8 mouse cellular contexts compared by ENCODE assay signal in the genomic region with DNA sequence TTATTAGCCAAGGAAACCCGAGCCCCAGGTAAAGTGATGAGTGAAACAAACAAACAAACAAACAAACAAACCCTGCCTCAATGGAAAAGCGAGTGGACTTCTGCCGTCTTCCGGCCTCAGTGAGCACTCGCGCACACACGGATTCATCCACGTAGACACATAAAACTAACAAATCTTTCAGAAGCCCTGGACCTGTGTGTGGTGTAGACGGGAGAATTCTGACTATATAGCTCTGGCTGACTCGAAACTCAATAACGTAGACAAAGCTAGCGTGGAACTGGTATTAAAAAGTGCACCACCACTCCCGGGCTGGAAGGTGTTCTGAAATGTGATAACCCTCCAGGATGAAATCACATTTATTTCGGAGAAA. TPM values are rescaled to one million over a fixed set of nuclear protein-coding genes. Genes with fewer than 3 reads are reported as not detected.
DNase-seq lines count a peak whose midpoint lies in the region; ATAC-seq and TF ChIP-seq lines count a peak whose summit lies in the region.

No protein-coding gene starts in this region.

- in situ Hi-C loops in ES-E14 (cut with MboI; ENCODE audit: low sequenced_read_pairs in 2 of 2, unreplicated experiment in 2 of 2): no loop called here

- under 1% methylated on average over 14 of the region's 14 CpGs for WGBS in heart, embryonic 14.5 days
- WGBS in limb, embryonic 12.5 days: under 1% methylated on average over 14 of the region's 14 CpGs
- under 1% methylated on average over 14 of the region's 14 CpGs for WGBS in neural tube, embryonic 13.5 days

- H3K9ac ChIP-seq in heart, embryonic 14.5 days (ENCODE audit: low read length): peak overlapping the region; percentile 88
- peak overlapping the region; percentile 76 for H3K9ac ChIP-seq in ES-E14 (ENCODE audit: insufficient read depth, low read depth, low read length, poor library complexity, severe bottlenecking)
- peak overlapping the region; percentile 71 for H3K9ac ChIP-seq in limb, embryonic 12.5 days (replicated peaks)
- H3K9ac ChIP-seq in neural tube, embryonic 13.5 days: peak overlapping the region; percentile 81

- 0 out of 2 replicates have a peak, but pooled peaks have one; percentile 32 for ATAC-seq in heart, embryonic 14.5 days (ENCODE audit: insufficient number of reproducible peaks, insufficient read depth, low FRiP score, low read depth)
- peak; percentile 44 for ATAC-seq in erythroid progenitor cell, adult 5-6 weeks (replicated peaks; ENCODE audit: low FRiP score, poor library complexity, severe bottlenecking)
- peak; percentile 69 for ATAC-seq in limb, embryonic 12.5 days (ENCODE audit: insufficient number of reproducible peaks, insufficient read depth, low FRiP score, low TSS enrichment, low read depth)
- peak; percentile 68 for ATAC-seq in neural tube, embryonic 13.5 days (ENCODE audit: low read depth)

- 0 out of 2 replicates have a peak, but pooled peaks cover 3% of the 10 kb centered on the region for H3K9me3 ChIP-seq in heart, embryonic 14.5 days (ENCODE audit: control insufficient read depth, low read length)
- no peaks in the 10 kb centered on the region for H3K9me3 ChIP-seq in ES-E14 (ENCODE audit: control insufficient read depth, insufficient read depth, low read depth, low read length)
- no peaks in the 10 kb centered on the region for H3K9me3 ChIP-seq in limb, embryonic 12.5 days
- no peaks in the 10 kb centered on the region for H3K9me3 ChIP-seq in neural tube, embryonic 13.5 days

- H3K4me1 ChIP-seq in heart, embryonic 14.5 days (ENCODE audit: control insufficient read depth in 2 of 2, insufficient read depth in 2 of 2, low read length in 2 of 2): peaks cover 7 to 12% of the 10 kb centered on the region in 2 experiments
- H3K4me1 ChIP-seq in ES-E14 (ENCODE audit: control insufficient read depth in 2 of 2, insufficient read depth in 2 of 2, low read length in 2 of 2, poor library complexity in 1 of 2): no peaks in the 10 kb centered on the region
- peaks cover 11% of the 10 kb centered on the region for H3K4me1 ChIP-seq in limb, embryonic 12.5 days (replicated peaks)
- H3K4me1 ChIP-seq in neural tube, embryonic 13.5 days (replicated peaks): peaks cover 18% of the 10 kb centered on the region

- intact Hi-C loops in heart, postnatal 25 days (cut with DNase I): no loop called here

- no peak for DNase-seq in heart, postnatal 25 days (ENCODE audit: low spot score)
- no peak for DNase-seq in ES-E14 (ENCODE audit: low read depth, low spot score)
- DNase-seq in right cerebral cortex, adult 2 months (ENCODE audit: low spot score in 2 of 2): no peak
- DNase-seq in spleen, adult 18-20 months: no peak

- peak overlapping the region; percentile 93 for H3K4me2 ChIP-seq in heart, embryonic 14.5 days (ENCODE audit: low read length)
- peak overlapping the region; percentile 76 for H3K4me2 ChIP-seq in limb, embryonic 12.5 days
- H3K4me2 ChIP-seq in neural tube, embryonic 13.5 days: peak overlapping the region; percentile 84

- H3K27ac ChIP-seq in heart, embryonic 14.5 days (replicated peaks in 1 of 2; ENCODE audit: control insufficient read depth in 1 of 2, insufficient read depth in 1 of 2, low read depth in 2 of 2, low read length in 2 of 2): peak overlapping the region; percentile 79 to 84
- 0 out of 2 replicates have a peak overlapping the region, but pooled peaks have one; percentile 27 for H3K27ac ChIP-seq in ES-E14 (ENCODE audit: insufficient read depth, low read depth, low read length, poor library complexity, severe bottlenecking)
- peak overlapping the region; percentile 62; the same call in 1 of the 2 replicates for H3K27ac ChIP-seq in limb, embryonic 12.5 days
- peak overlapping the region; percentile 39; the same call in 1 of the 2 replicates for H3K27ac ChIP-seq in neural tube, embryonic 13.5 days (replicated peaks)

- no peaks in the 10 kb centered on the region for H3K36me3 ChIP-seq in heart, embryonic 14.5 days (ENCODE audit: control insufficient read depth, insufficient read depth, low read length)
- no peaks in the 10 kb centered on the region for H3K36me3 ChIP-seq in ES-E14 (ENCODE audit: control insufficient read depth, insufficient read depth, low read length, poor library complexity, severe bottlenecking)
- H3K36me3 ChIP-seq in limb, embryonic 12.5 days: no peaks in the 10 kb centered on the region
- no peaks in the 10 kb centered on the region for H3K36me3 ChIP-seq in neural tube, embryonic 13.5 days

- peak overlapping the region; percentile 79 to 88 for H3K4me3 ChIP-seq in heart, embryonic 14.5 days (ENCODE audit: control insufficient read depth in 1 of 2, insufficient read depth in 1 of 2, low read depth in 1 of 2, low read length in 2 of 2)
- H3K4me3 ChIP-seq in ES-E14 (ENCODE audit: insufficient read depth in 1 of 2, low read depth in 1 of 2, low read length in 2 of 2, poor library complexity in 1 of 2, severe bottlenecking in 1 of 2): peak overlapping the region; percentile 91 to 93
- peak overlapping the region; percentile 77 for H3K4me3 ChIP-seq in limb, embryonic 12.5 days (replicated peaks)
- peak overlapping the region; percentile 84 for H3K4me3 ChIP-seq in neural tube, embryonic 13.5 days

- no peaks in the 10 kb centered on the region for H3K27me3 ChIP-seq in heart, embryonic 14.5 days (ENCODE audit: control insufficient read depth, insufficient read depth, low read length)
- H3K27me3 ChIP-seq in limb, embryonic 12.5 days: no peaks in the 10 kb centered on the region
- H3K27me3 ChIP-seq in neural tube, embryonic 13.5 days: no peaks in the 10 kb centered on the region

TF ChIP-seq in ES-E14, 5 proteins besides CTCF, POLR2A, EP300 and RAD21:
- TF ChIP-seq ZC3H11A (IDR thresholded peaks at IDR 0.05; ENCODE audit: borderline replicate concordance, low read depth, low read length) (no peak), MAFK (IDR thresholded peaks at IDR 0.05; ENCODE audit: insufficient read depth, low read depth, low read length) (no peak), ZNF384 (IDR thresholded peaks at IDR 0.05; ENCODE audit: low read depth, low read length) (no peak), HCFC1 (IDR thresholded peaks at IDR 0.05; ENCODE audit: borderline replicate concordance, insufficient read depth, low read length) (no peak)
TF ChIP-seq in ES-E14: peak in this region for 0.

RNA-seq across cellular contexts. Expression of gene Zfp472, which starts 0.4 kb away (rescaled TPM):
- polyA plus RNA-seq in heart, embryonic 14.5 days (2014; fragmentation: Nextera tagmentation; extraction: Ambion mirVana): 5.0 and 5.4 TPM in 2 replicates
- 1 to 10 TPM; 2.4 to 3.0 TPM for total RNA-seq in heart, postnatal 25 days (2021)
- total RNA-seq in ES-E14 (2012; rRNA removed): 7.0 and 9.0 TPM in 2 replicates
- 5.9 and 13.3 TPM in 2 replicates for total RNA-seq in erythroid progenitor cell, adult 5-6 weeks (2015; ENCODE audit: low replicate concordance)
- 6.5 and 12.2 TPM in 2 replicates for total RNA-seq in erythroid progenitor cell, adult 5-6 weeks (2017; ENCODE audit: low replicate concordance)
- polyA plus RNA-seq in limb, embryonic 12.5 days (2016; fragmentation: Nextera tagmentation; extraction: Ambion mirVana): 12.0 and 13.1 TPM in 2 replicates
- 8.8 and 10.2 TPM in 2 replicates for polyA plus RNA-seq in neural tube, embryonic 13.5 days (2015; fragmentation: Nextera tagmentation; extraction: Ambion mirVana)

RNA-seq across cellular contexts. Expression of gene Cyp4f13, which starts 18.0 kb away (rescaled TPM):
- 11.4 and 11.8 TPM in 2 replicates for polyA plus RNA-seq in heart, embryonic 14.5 days (2014; fragmentation: Nextera tagmentation; extraction: Ambion mirVana)
- 10 to 100 TPM; 10.9 to 12.3 TPM for total RNA-seq in heart, postnatal 25 days (2021)
- total RNA-seq in ES-E14 (2012; rRNA removed): 15.2 and 28.9 TPM in 2 replicates
- 3.6 and 14.7 TPM in 2 replicates for total RNA-seq in erythroid progenitor cell, adult 5-6 weeks (2015; ENCODE audit: low replicate concordance)
- 2.6 and 4.1 TPM in 2 replicates for total RNA-seq in erythroid progenitor cell, adult 5-6 weeks (2017; ENCODE audit: low replicate concordance)
- 6.6 and 8.5 TPM in 2 replicates for polyA plus RNA-seq in limb, embryonic 12.5 days (2016; fragmentation: Nextera tagmentation; extraction: Ambion mirVana)
- polyA plus RNA-seq in neural tube, embryonic 13.5 days (2015; fragmentation: Nextera tagmentation; extraction: Ambion mirVana): 7.0 and 8.2 TPM in 2 replicates

RNA-seq across cellular contexts. Expression of gene Zfp952, which starts 27.7 kb away (rescaled TPM):
- 9.5 TPM in 2 replicates for polyA plus RNA-seq in heart, embryonic 14.5 days (2014; fragmentation: Nextera tagmentation; extraction: Ambion mirVana)
- total RNA-seq in heart, postnatal 25 days (2021): 1 to 10 TPM; 6.4 to 7.6 TPM
- 4.2 and 4.3 TPM in 2 replicates for total RNA-seq in ES-E14 (2012; rRNA removed)
- 0.72 and 6.3 TPM in 2 replicates for total RNA-seq in erythroid progenitor cell, adult 5-6 weeks (2015; ENCODE audit: low replicate concordance)
- 2.1 and 2.3 TPM in 2 replicates for total RNA-seq in erythroid progenitor cell, adult 5-6 weeks (2017; ENCODE audit: low replicate concordance)
- polyA plus RNA-seq in limb, embryonic 12.5 days (2016; fragmentation: Nextera tagmentation; extraction: Ambion mirVana): 15.2 and 16.1 TPM in 2 replicates
- polyA plus RNA-seq in neural tube, embryonic 13.5 days (2015; fragmentation: Nextera tagmentation; extraction: Ambion mirVana): 19.3 and 23.2 TPM in 2 replicates

RNA-seq across cellular contexts. Expression of gene Cyp4f14, which starts 48.1 kb away (rescaled TPM):
- polyA plus RNA-seq in heart, embryonic 14.5 days (2014; fragmentation: Nextera tagmentation; extraction: Ambion mirVana): not detected in 2 replicates
- not detected for total RNA-seq in heart, postnatal 25 days (2021)
- total RNA-seq in ES-E14 (2012; rRNA removed): 0.32 and 0.58 TPM in 2 replicates
- total RNA-seq in erythroid progenitor cell, adult 5-6 weeks (2015; ENCODE audit: low replicate concordance): not detected in 2 replicates
- total RNA-seq in erythroid progenitor cell, adult 5-6 weeks (2017; ENCODE audit: low replicate concordance): not detected in 2 replicates
- not detected in 2 replicates for polyA plus RNA-seq in limb, embryonic 12.5 days (2016; fragmentation: Nextera tagmentation; extraction: Ambion mirVana)
- not detected in 2 replicates for polyA plus RNA-seq in neural tube, embryonic 13.5 days (2015; fragmentation: Nextera tagmentation; extraction: Ambion mirVana)

Comparison
In these comparisons a context has a peak if more than half of its experiments do, and no peak if none do; other contexts are left out.
1. H3K27ac ChIP-seq: peak in every context shown above with its lines; median percentile 82 in heart, embryonic 14.5 days; 62 in limb, embryonic 12.5 days; 39 in neural tube, embryonic 13.5 days; 27 in ES-E14.